Mouse (Mus musculus) c-Kit-negative CD71-positive TER-119-positive erythroid progenitor cells, embryonic 14.5 days (primary cell): ENCODE measurements around the gene Ubash3b.

Experiments used
- DNase-seq: peaks from one replicate; pipeline ENCODE4 v3.0.0-alpha.2; 2013; ENCODE audit warnings: low read depth, low spot score

Ubash3b gene

DNA sequence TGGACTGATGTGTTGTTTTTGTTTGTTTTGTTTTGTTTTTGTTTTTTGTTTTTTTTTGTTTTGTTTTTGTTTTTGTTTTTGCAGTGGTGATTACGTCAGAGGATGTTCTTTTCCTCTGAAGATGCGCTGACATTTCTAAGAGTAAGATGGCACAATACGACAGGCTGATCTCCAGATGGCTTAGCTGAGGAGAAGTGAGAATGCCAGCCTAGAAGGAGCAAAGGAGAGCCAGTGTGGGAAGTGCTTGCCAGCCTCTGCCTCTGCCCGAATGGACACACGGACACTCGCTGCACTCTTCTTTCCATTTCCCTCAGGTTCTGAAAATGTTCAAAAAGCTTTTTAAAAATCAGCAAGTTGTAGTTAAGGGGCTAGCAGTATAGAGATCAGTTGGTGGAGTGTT, 6.7 kb upstream of the Ubash3b start:
- DNase-seq, result no peak

GRCm38 (mm10) chr9:41166886-41167285, 5.4 kb upstream of the Ubash3b start:
- no peak for DNase-seq

- no peak for DNase-seq
Observed at GRCm38 (mm10) chr9:41162363-41162762, 866 bp upstream of the Ubash3b start.

GRCm38 (mm10) chr9:41160536-41161176, 841 bp downstream of the Ubash3b start:
- no peak for DNase-seq

- no peak for DNase-seq
Observed at GRCm38 (mm10) chr9:41159223-41159622, 2.3 kb downstream of the Ubash3b start.

DNA sequence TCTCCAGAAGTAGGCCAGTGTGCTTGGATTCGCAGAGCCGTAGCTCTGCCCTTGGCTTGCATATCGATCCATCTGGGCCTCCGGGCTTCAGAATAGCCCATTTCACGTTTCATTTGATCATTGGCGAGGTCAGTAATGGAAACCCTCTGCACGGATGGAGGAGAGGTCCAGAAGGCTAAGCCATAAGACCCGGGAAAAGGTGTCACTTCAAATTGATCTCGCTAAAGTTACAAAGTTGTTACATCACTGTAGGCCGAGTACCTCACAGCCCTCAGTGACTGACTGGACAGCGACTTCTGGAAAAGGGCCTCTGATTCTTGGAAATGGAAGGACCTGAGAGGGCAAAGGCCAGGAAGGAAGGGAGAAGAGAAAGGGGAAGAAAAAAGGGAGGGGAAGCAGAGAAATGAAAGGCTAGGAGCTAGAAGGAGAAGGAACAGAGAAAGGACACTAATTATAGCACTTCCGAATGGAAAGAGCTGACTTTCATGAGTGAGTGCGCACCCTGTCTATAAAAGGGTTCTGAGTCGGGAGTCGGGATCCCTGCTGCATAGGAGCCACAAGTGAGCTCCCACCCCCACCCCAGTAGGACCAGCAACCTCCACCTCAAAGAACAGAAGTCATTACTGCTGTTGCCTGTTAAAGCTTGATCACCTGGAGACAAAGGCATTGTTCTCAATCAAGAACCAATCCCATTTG, 3.5 kb downstream of the Ubash3b start:
- DNase-seq, result no peak

- DNase-seq, result no peak
Observed at GRCm38 (mm10) chr9:41157020-41157871, 4.3 kb downstream of the Ubash3b start.

DNA sequence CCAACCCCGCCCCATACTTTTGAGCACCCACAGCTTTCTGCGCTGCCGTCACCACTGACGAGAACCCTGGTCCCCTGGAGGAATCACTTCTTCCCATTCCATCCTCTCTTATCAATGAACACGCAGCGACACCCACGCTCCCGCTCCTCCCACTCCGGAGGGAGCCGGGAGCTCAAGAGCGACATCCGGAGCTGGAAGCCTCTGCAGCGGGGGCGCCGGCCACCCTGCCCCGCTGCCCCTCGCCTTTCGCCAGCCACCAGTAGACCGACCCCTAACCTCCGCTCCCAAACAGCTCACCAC, 4.8 kb downstream of the Ubash3b start:
- DNase-seq, result no peak

- DNase-seq, result no peak
Observed at GRCm38 (mm10) chr9:41156006-41156719, 5.3 kb downstream of the Ubash3b start.

DNA sequence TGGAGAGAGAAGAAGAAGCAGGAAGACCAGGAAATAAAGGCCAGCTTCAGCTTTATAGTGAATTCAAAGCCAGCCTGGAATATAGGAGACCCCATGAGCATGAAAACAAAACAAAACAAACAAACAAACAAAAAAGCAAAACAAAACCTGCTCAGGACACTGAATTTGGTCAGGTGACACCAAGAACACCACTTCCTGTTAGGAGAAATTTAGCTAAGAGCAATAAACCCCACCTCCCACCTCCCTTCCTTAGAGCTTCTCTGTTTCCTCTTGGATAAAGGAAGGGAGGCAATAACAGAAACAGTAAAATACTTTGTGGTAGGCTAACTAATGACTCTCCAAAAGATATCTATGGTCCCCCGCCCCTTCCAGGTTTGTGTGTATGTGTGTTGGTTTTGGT, 7.5 kb downstream of the Ubash3b start:
- DNase-seq, result no peak

GRCm38 (mm10) chr9:41153050-41153449, 8.4 kb downstream of the Ubash3b start:
- DNase-seq, result no peak

- DNase-seq, result no peak
Observed at GRCm38 (mm10) chr9:41151491-41151890, 10.0 kb downstream of the Ubash3b start.

DNA sequence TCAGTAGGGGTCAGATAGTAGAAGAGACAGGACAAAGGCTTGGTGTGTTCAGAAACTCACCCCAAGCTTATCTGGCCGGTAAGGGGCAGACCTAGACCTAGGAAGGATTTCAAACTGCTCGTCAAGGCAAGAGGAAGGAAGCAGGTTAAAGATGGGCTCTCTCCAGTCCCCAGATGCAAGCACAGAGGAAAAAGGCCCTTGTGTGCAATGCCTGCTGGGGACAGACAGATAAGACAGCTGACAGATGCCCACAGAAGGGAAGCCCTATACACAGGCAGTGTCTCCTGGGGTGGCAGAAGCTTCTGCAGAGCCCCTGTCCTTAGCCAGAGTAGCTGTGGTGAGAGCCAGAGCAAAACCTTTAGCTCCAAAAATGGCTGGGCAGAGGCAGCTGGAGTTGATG, 11.6 kb downstream of the Ubash3b start:
- no peak for DNase-seq

GRCm38 (mm10) chr9:41149079-41149676, 12.3 kb downstream of the Ubash3b start:
- DNase-seq, result no peak

DNA sequence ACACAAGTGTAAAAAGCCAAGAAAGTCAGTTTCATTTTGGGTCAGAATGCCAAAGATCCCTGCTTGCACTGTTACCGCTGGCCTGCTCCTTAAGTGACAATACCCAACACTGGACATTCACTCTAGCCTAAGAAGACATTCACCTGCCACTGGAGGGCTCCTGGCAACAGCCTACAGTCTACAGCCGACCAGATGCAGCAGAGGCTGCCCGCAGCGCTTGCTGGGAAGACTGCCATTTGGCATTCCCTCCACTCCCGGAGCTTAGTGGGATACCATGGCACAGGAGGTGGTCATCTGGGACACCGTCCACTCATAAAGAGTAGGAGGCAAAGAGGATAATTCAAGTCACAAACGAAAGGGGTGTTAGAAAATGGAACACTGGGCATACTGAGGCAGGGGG, 12.9 kb downstream of the Ubash3b start:
- no peak for DNase-seq

- no peak for DNase-seq
Observed at GRCm38 (mm10) chr9:41147203-41147842, 14.2 kb downstream of the Ubash3b start.

DNA sequence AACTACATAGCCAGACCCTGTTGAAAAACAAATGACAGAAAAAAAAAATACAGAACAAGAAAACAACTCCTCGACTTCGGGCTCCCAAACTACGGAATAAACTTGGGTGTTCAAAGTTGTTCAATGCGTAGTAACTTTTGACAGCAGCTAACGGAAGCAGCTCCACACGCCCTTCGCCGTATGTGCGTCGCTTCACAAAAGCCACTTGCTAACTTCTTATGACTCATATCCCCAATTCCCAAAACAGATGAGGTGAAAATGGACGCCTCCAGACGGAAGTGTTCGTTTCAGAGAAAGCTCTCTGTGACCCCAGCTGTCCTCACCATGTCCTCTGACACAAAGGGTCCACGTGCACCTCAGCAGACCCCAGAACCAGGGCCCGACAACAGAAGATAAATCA, 17.7 kb downstream of the Ubash3b start:
- DNase-seq, result no peak

DNA sequence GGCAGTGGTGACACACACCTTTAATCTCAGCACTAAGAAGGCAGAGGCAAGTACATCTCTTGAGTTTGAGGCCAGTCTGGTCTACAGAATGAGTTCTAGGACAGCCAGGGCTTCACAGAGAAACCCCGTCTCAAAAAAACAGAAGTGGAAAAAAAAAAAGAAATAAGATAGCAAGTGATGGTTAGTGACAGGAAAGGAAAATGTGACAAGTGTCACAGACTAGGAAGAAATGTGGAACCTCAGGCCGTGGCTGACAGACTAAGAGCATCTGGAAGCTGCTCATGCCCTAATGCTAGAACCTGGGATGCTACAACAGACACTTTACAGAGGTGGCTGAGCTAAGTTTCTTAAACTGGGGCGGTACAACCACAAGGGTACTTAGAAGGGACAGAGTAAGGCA, 18.4 kb downstream of the Ubash3b start:
- no peak for DNase-seq

DNA sequence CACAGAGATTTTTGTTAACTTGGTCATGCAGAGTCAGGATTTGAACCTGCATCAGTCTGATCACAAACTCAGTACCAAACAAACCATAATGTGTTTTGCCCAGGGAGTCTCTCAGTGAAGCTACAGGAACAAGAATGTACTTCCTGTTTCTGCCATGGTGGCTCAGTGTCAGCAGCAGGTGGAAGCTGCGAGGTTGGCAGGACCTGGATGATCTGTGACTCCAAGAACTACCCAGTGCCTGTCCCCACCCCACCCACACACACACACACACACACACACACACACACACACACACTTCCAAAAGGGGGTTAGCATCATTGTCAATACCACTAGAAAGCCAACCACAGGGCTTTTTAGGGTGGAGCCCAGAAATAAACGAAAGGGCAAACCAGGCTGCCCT, 20.5 kb downstream of the Ubash3b start:
- no peak for DNase-seq

DNA sequence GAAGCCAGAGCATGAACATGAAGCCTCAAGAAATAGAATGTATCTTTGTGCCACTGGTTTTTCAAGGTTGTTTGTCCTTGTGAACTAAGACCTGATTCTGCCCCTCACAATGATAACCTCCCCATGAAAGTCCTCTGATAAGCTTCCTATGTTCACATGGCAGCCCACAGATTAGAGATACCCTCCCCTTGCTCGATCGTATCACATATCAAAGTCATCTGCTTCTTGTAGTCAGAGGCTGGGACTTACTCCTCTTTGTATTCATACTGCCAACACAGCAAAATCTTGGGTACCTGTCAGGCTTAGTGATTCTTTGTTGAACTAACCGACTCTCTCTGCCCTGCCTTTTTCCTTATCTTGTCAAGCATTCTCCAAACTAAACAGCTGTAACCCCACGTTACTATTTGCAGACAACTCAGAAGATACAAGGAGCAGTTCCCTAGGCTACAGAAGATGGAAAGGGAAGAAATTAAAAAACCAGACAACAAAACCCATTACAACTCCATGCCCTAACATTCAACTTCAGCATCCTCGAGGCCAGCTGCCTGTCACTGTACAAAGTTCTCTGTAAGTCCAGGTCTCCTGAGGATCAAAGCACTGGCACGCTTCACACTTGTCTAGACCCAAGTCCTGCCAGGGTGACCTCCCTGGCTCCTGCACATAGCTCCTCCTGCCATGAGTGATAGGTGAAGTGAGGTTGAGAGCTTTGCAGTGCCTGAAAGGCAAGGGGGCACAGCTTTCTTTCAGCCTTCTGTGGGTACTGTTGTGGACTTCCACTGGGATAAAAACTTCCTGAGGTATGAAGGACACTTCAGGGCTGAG, 22.3 kb downstream of the Ubash3b start:
- no peak for DNase-seq
